Mouse (Mus musculus) neural tube, embryonic 15.5 days (tissue): ENCODE results near the gene Lman1l. TPM values are rescaled to one million over a fixed set of nuclear protein-coding genes. Genes with fewer than 3 reads are reported as not detected.

ENCODE experiments used
- ATAC-seq: fragments of 200-750 bp; cut with Nextera tagmentation; 2 replicates; pipeline ENCODE4 v1.8.0; 2017; ENCODE audit warnings: mild to moderate bottlenecking, moderate TSS enrichment, moderate library complexity; ENCODE audit not compliant: low FRiP score
- H3K27ac ChIP-seq: fragments of 300-500 bp; sonication (generic); replicated peaks from 2 replicates; pipeline ENCODE4 v1.5.1; 2015; ENCODE audit warnings: mild to moderate bottlenecking, inconsistent platforms
- H3K27me3 ChIP-seq: fragments of 300-500 bp; sonication (generic); replicated peaks from 2 replicates; pipeline ENCODE4 v1.6.1; 2015; ENCODE audit warnings: inconsistent platforms
- H3K36me3 ChIP-seq: fragments of 300-500 bp; sonication (generic); 2 replicates; pipeline ENCODE4 v1.6.1; 2015; ENCODE audit warnings: inconsistent platforms
- H3K4me1 ChIP-seq: fragments of 300-500 bp; sonication (generic); 2 replicates; pipeline ENCODE4 v1.6.1; 2015; ENCODE audit warnings: inconsistent platforms
- H3K4me2 ChIP-seq: fragments of 300-500 bp; sonication (generic); 2 replicates; pipeline ENCODE4 v1.6.1; 2015; ENCODE audit warnings: inconsistent platforms, mild to moderate bottlenecking, moderate library complexity
- H3K4me3 ChIP-seq: fragments of 300-500 bp; sonication (generic); replicated peaks from 2 replicates; pipeline ENCODE4 v1.5.1; 2015; ENCODE audit warnings: mild to moderate bottlenecking, inconsistent platforms
- H3K9ac ChIP-seq: fragments of 300-500 bp; sonication (generic); replicated peaks from 2 replicates; pipeline ENCODE4 v1.6.1; 2015; ENCODE audit warnings: mild to moderate bottlenecking, inconsistent platforms
- H3K9me3 ChIP-seq: fragments of 300-500 bp; sonication (generic); replicated peaks from 2 replicates; pipeline ENCODE4 v1.6.1; 2016; ENCODE audit warnings: inconsistent platforms
- WGBS: fragments of 180-500 bp; shearing (Covaris S2); methylation state at CpG from one replicate; pipeline ENCODE4 v1.1.7; 2015; ENCODE audit warnings: mixed read lengths; 5-methylcytosine and 5-hydroxymethylcytosine counted together
- polyA plus RNA-seq: library from polyadenylated mRNA; unstranded; fragments of >200 nt; fragmentation: Nextera tagmentation; extraction: Ambion mirVana; gene quantifications from 2 replicates; pipeline ENCODE4 v1.2.1, GENCODE M21; 2015

Gene Lman1l
- polyA plus RNA-seq, 1 experiment from 2014 or later = not detected

DNA sequence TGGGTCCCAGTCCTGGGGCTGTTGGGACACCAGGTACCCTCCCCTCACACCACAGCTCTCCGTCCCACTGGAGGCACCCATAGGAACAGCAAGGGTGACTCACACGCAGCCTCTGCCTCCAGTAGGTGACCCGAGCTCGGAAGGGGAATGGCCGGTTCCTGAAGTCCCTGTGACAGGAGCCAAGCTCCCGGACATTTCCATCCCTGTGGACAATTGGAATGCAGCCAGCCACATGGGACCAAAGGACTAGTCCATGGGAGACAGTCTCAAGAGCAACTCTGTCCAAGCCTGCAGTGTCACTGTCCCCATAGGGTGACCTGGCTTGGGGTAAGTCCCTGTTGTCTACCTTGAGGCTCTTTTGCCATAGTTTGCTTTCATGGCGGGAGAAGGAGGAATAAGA is 6.6 kb downstream of the Lman1l start:
- ATAC-seq = no peak

DNA sequence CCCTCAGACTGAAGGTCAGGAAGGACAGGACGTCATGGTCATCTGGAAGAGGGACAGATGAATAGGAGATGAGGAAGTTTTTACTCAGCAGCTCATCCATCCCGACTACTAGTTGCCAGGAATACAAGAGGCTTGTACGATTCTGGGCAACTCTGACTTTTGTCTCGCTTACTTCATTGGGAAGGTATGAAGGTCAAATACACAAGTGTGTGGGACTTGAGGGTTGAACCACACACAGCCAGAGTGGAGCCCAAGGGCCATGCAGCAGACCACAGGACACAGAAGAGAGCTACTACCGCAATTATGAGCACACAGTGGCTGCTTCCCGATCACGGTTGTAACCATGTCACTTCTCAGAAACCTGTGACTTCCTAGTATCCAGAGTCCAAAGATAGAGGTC is 8.0 kb downstream of the Lman1l start:
- WGBS = 88% methylated on average over 7 of the region's 7 CpGs
- Histone ChIP-seq H3K27me3 (peaks cover 6% of the 10 kb centered on the region; the same call in 1 of the 2 replicates), H3K4me2 (no peak overlapping the region), H3K9ac (no peak overlapping the region), H3K27ac (no peak overlapping the region), H3K4me1 (no peaks in the 10 kb centered on the region), H3K4me3 (no peak overlapping the region), H3K9me3 (no peaks in the 10 kb centered on the region), H3K36me3 (no peaks in the 10 kb centered on the region)
- no peak for ATAC-seq

More for the DNA sequence above, 6.6 kb downstream of the Lman1l start:
- no peaks in the 10 kb centered on the region for H3K36me3 ChIP-seq
- no peak overlapping the region for H3K4me2 ChIP-seq
- H3K9ac ChIP-seq = no peak overlapping the region
- WGBS = 76% methylated on average over 7 of the region's 7 CpGs
- no peak overlapping the region for H3K4me3 ChIP-seq
- H3K9me3 ChIP-seq = no peaks in the 10 kb centered on the region
- no peaks in the 10 kb centered on the region for H3K27me3 ChIP-seq
- H3K27ac ChIP-seq = no peak overlapping the region
- no peaks in the 10 kb centered on the region for H3K4me1 ChIP-seq

DNA sequence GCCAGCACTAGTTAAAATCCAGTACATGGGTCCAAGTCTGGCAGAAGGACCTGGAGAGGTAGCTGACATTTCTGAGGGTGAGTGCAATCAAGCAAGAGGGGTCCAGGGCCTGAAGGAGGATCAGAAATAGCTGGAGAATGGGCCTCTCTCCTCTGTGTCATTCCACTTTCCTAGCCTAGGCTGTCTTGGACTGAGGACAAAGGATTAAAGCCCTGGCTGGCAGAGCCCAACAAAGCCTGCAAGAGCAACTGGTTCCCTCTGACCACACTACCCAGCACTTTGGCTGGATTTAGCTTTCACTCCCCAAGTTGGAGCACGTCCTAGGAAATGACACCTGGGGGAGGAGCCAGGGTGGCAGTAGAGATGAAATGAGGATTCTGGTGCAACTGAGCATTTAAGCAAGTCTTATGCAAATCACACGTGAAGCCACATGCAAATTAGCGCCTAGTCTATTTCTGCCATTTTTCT is 10.2 kb downstream of the Lman1l start:
- Histone ChIP-seq H3K4me1 (peaks cover 10% of the 10 kb centered on the region), H3K36me3 (no peaks in the 10 kb centered on the region), H3K27ac (no peak overlapping the region), H3K4me3 (no peak overlapping the region), H3K9me3 (no peaks in the 10 kb centered on the region), H3K4me2 (no peak overlapping the region), H3K9ac (no peak overlapping the region), H3K27me3 (peaks cover 19% of the 10 kb centered on the region)
- WGBS = 52% methylated on average over 3 of the region's 3 CpGs
- no peak for ATAC-seq

DNA sequence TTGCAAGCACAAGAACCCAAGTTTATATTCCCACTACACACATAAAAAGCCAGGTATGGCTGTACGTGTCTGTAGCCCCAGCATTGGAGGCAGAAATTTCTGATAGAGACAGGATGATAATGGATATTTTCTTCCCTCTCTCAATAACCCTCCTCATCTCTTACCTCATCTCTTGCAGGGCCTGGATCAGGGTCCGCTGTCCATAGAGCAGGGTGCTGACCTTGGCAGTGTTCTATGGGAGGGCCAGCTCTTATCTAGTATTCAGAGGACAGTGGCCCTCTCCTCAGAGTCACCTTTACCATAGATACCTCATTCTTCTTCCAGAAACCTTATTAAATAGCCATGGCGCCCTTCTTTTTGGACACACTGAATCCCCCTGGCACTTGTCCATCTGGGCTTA is 10.8 kb downstream of the Lman1l start:
- ATAC-seq = no peak
- Histone ChIP-seq H3K4me2 (no peak overlapping the region), H3K9ac (no peak overlapping the region), H3K4me3 (no peak overlapping the region), H3K27ac (no peak overlapping the region), H3K4me1 (peaks cover 10% of the 10 kb centered on the region), H3K36me3 (no peaks in the 10 kb centered on the region), H3K9me3 (no peaks in the 10 kb centered on the region), H3K27me3 (peaks cover 24% of the 10 kb centered on the region)
- WGBS = 71% methylated on average over 3 of the region's 3 CpGs

DNA sequence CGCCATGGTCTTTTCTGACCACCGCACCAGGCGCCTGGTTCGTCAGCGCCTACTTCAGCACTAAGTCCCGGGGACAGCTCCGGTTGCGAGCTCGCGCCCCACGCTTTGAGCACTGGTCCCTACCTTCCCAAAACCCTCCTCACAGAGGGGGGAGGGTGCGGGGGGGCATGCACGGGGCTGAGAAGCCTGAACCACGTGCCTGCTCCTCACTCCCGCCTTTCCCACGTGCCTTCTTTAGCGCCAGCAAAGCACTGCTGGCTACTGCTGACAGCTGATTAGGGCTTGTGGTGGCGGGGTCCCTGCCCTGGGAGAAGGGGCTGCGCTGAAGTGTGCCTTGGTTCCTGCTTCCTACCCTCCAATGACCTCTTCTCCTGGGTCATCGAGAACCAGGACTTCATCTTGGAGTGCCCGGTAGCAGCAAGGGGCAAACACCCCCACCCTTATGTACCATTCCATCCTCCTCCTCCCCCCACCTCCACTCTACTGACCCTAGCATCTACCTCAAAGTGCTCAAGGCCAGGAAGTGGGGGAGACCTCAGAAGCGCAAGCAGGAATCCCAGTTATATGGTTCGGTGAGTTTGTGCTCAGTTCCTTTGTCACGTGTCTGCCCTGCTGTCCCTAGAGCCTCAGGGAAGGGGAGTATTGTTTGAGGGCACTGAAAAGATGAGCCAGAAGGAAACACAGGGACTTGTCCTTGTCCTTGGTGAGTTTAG is 14.3 kb downstream of the Lman1l start, which contains the start of gene Cplx3:
TSS of gene Cplx3 (minus strand) at position 143 of the 713 bp plus-strand sequence.
- ATAC-seq = 0 out of 2 replicates have a peak, but pooled peaks have one; percentile 39
- WGBS = 4% methylated on average over 24 of the region's 24 CpGs
- Histone ChIP-seq H3K9ac (0 out of 2 replicates have a peak within 1 kb of the TSS, but pooled peaks have one; percentile 17), H3K27me3 (peaks cover 28% of the 10 kb centered on the region), H3K4me1 (peaks cover 13% of the 10 kb centered on the region), H3K4me3 (peak within 1 kb of the TSS; percentile 26), H3K9me3 (no peaks in the 10 kb centered on the region), H3K36me3 (no peaks in the 10 kb centered on the region), H3K27ac (no peak within 1 kb of the TSS), H3K4me2 (peak within 1 kb of the TSS; percentile 54)

DNA sequence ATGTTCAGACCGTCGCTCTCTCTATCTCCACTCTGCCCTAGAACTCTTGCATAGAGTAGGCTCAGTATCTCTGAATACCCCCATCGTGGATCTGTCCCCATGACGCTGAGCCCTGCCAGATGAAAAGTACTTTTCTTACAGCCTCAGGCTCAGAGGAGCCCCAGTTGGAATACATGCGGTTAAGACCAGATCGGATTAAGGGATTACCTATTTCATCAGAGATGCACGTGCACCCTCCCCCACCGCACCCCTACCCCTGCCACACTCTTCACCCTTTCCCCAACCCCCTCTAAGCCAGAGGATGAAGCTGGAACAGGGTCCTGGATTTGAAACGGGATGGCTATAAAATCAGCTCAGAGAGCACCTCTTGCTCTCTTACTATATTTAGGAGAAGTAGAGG is 15.1 kb downstream of the Lman1l start:
- no peak for ATAC-seq
- Histone ChIP-seq H3K9me3 (no peaks in the 10 kb centered on the region), H3K4me3 (no peak overlapping the region), H3K4me1 (peaks cover 18% of the 10 kb centered on the region), H3K9ac (no peak overlapping the region), H3K27ac (no peak overlapping the region), H3K27me3 (peaks cover 28% of the 10 kb centered on the region), H3K4me2 (no peak overlapping the region), H3K36me3 (no peaks in the 10 kb centered on the region)
- WGBS = 28% methylated on average over 9 of the region's 9 CpGs

DNA sequence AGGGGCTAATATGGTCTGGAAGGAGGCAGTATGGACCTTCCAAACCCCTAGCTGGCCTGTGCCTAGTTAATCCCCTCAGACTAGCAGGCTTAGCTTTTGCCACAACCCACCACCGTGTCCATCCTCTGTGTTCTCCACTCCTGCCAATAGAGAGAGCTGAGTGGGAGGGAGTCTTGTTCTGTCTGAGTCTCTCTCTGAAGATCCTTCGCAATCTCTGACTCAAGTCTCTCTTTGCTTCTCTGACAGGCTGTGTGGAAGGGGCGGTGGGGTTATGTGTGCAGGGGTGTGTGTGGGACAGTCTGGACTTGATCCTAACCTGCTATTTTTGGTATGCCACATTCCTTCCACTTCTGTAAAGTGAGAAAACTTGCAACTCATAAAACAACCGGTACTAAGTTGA is 15.7 kb downstream of the Lman1l start:
- Histone ChIP-seq H3K4me1 (peaks cover 18% of the 10 kb centered on the region), H3K4me3 (no peak overlapping the region), H3K9ac (no peak overlapping the region), H3K27ac (no peak overlapping the region), H3K27me3 (peaks cover 28% of the 10 kb centered on the region), H3K4me2 (no peak overlapping the region), H3K36me3 (no peaks in the 10 kb centered on the region), H3K9me3 (no peaks in the 10 kb centered on the region)
- 86% methylated on average over 4 of the region's 4 CpGs for WGBS
- no peak for ATAC-seq

DNA sequence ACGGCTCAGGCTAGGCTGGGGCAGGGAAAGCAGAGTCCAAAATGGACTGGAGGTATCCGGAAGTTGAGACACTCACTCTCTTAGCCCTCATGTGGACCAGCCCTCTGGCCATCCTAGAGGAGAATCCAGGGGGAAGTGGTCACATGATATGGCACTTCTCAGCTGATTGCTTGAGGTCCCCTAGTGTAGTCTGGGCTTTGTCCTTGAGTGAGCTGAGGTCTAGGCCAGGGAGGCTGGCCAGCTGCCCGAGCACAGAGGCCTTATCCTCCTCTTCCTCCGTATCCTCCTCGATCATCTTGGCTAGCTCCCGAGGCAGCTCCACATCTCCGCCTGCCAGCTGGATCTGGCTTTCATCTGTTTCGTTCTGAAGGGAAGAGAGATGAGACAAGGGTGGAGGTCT is 18.5 kb downstream of the Lman1l start:
- H3K4me2 ChIP-seq = no peak overlapping the region
- H3K4me3 ChIP-seq = no peak overlapping the region
- H3K9me3 ChIP-seq = no peaks in the 10 kb centered on the region
- H3K27me3 ChIP-seq = peaks cover 23% of the 10 kb centered on the region
- H3K27ac ChIP-seq = no peak overlapping the region
- H3K4me1 ChIP-seq = peaks cover 30% of the 10 kb centered on the region
- no peaks in the 10 kb centered on the region for H3K36me3 ChIP-seq
- H3K9ac ChIP-seq = no peak overlapping the region
- no peak for ATAC-seq
- WGBS = 68% methylated on average over 8 of the region's 8 CpGs

DNA sequence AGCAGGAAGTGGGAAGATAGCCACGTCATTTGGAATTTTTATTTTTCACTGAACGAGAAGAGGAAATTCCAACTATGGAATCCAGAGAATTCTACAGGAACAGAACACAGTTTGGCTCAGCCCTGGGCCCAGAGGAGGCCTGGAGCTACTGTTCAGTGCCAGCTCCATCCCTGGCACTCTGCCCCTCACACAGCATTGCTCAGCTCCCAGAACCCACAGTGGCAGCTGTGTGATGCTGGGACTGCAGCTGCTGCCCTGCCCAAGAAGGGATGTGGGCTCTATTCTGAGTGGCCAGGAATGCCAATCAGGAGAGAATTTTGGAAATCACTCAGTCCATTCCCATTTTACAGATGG is 19.2 kb downstream of the Lman1l start:
- WGBS = 67% methylated on average over 2 of the region's 2 CpGs

DNA sequence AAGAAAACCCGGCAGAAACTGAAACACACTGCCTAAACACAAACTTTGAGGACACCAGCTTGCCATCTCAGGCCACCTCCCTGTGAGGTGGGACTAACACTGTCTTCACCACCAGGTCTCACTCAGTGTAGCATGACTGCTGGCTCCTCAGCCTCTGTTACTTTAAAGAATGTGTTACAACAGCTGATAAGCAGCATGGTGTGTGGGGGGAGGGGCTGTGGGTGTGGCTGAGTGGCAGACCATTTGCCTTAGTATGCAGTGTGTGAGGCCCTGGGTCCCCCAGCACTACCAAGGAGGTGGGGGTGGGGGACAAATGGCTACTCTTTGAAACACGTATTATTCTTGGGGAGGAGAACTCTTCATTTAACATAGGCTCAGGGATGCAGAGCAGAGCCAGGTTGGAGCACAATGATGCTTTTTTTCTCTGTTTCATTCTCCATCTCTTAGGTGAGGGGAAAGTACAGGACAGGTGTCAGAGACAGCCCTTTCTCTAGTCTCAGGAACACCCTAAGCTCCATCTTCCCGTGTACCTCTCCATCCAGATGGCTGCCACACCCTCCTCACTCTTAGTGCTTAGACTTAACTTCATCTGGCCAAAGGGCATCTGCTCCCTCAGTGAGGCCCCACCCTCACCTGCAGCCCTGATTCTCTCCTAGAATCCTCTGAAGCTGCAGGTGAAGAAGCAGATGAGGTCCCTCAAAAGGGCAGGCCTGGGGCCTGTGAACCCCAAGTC is 19.8 kb downstream of the Lman1l start:
- no peak overlapping the region for H3K4me2 ChIP-seq
- no peak overlapping the region for H3K9ac ChIP-seq
- no peak overlapping the region for H3K27ac ChIP-seq
- WGBS = 16% methylated on average over 3 of the region's 3 CpGs
- no peaks in the 10 kb centered on the region for H3K9me3 ChIP-seq
- H3K4me1 ChIP-seq = peaks cover 20% of the 10 kb centered on the region; the same call in 1 of the 2 replicates
- peaks cover 13% of the 10 kb centered on the region for H3K27me3 ChIP-seq
- no peak overlapping the region for H3K4me3 ChIP-seq
- H3K36me3 ChIP-seq = peaks cover 6% of the 10 kb centered on the region; the same call in 1 of the 2 replicates
- ATAC-seq = no peak

More for the DNA sequence above, 19.2 kb downstream of the Lman1l start:
- Histone ChIP-seq H3K4me1 (peaks cover 26% of the 10 kb centered on the region), H3K9ac (no peak overlapping the region), H3K9me3 (no peaks in the 10 kb centered on the region), H3K4me3 (no peak overlapping the region), H3K36me3 (peaks cover 3% of the 10 kb centered on the region; the same call in 1 of the 2 replicates), H3K4me2 (no peak overlapping the region), H3K27me3 (peaks cover 18% of the 10 kb centered on the region), H3K27ac (peak overlapping the region; percentile 51; the same call in 1 of the 2 replicates)
- 0 out of 2 replicates have a peak, but pooled peaks have one; percentile 33 for ATAC-seq

DNA sequence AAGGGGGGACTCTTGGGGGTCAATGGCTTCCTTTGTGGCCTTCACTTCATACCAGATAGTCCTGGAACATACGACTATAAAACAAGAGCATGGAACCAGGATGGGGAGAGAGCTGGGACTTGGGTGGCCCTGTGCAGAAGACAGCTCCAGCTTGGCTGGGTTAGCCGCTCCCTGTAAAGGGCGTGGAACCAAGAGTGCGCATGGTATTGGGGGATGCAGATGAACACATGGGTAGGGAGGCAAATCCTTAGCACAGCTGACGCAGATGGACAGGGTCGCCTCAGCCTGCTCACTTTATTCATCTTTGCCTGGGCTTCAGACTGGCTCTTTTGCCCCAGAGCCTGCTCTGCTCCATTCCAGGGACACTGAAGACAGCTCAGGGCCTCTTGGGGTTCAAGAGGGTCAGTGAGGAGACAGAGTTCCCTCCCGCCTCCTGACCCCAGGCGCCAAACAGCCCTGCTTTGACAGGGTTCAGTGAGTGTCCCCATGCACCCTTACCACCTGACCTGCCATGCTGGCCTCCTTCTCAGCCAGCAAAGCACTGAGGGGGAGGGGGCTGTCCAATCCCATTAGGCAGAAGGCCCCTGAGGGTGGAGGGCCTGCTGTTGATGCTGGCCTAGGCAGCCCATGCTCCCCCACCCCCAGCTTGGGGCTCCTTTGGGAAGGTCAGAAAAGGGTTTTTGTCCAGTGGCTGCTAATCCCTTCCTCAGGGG is 21.6 kb downstream of the Lman1l start:
- H3K4me3 ChIP-seq = no peak overlapping the region
- peaks cover 20% of the 10 kb centered on the region for H3K36me3 ChIP-seq
- no peaks in the 10 kb centered on the region for H3K27me3 ChIP-seq
- no peaks in the 10 kb centered on the region for H3K9me3 ChIP-seq
- H3K9ac ChIP-seq = no peak overlapping the region
- H3K4me2 ChIP-seq = no peak overlapping the region
- peaks cover 20% of the 10 kb centered on the region; the same call in 1 of the 2 replicates for H3K4me1 ChIP-seq
- no peak for ATAC-seq
- H3K27ac ChIP-seq = no peak overlapping the region
- WGBS = 68% methylated on average over 8 of the region's 8 CpGs
